Mouse (Mus musculus) megakaryocyte, embryonic 14.5 days (primary cell): ENCODE results near the gene B4gat1. TPM values are rescaled to one million over a fixed set of nuclear protein-coding genes. Genes with fewer than 3 reads are reported as not detected.

Experiments
- H3K27me3 ChIP-seq: replicated peaks from 2 replicates; pipeline ENCODE3; 2012; ENCODE audit warnings: inconsistent platforms
- H3K36me3 ChIP-seq: replicated peaks from 2 replicates; pipeline ENCODE3; 2012; ENCODE audit warnings: low read length, inconsistent platforms, mixed read lengths
- H3K4me1 ChIP-seq: 2 replicates; pipeline ENCODE4 v1.6.1; 2012; ENCODE audit warnings: inconsistent platforms
- H3K4me3 ChIP-seq: replicated peaks from 2 replicates; pipeline ENCODE3; 2012; ENCODE audit warnings: moderate library complexity, mild to moderate bottlenecking, inconsistent platforms
- H3K9me3 ChIP-seq: 2 replicates; pipeline ENCODE4 v1.6.1; 2012; ENCODE audit warnings: inconsistent platforms
- FLI1 ChIP-seq: IDR thresholded peaks from 2 replicates; pipeline ENCODE4 v1.6.1; 2012; ENCODE audit warnings: low read length, inconsistent platforms, mixed read lengths
- GATA1 ChIP-seq: IDR thresholded peaks from 3 replicates; pipeline ENCODE4 v1.6.1; 2012; ENCODE audit warnings: mixed read lengths, low read length, inconsistent platforms, borderline replicate concordance
- polyA plus RNA-seq: library from polyadenylated mRNA; stranded (reverse); fragments of >175 nt; gene quantifications from 2 replicates; pipeline ENCODE4 v1.2.3, GENCODE M21; 2012; ENCODE audit warnings: low replicate concordance; ENCODE audit not compliant: insufficient read depth

The B4gat1 gene
- polyA plus RNA-seq, 1 experiment, result 2.0 TPM

DNA sequence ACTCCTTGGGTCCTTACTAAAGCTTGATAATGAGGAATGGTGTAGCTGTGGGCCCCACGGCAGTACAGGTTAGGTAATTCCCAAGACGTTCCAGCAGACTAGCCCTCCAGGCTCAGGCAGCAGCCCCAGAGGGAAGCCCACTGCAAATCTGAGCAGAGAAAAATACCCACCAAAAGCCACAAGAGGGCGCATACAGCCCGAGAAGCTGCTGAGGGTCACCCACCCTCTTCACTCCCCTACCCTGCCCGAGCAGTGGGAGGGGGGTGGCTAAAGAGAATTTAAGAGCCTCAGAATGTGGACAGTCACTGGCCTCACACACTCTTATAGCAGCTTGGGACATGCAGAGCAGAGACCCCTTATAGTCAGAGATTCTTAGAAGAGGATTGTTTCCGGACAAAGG lies 17.6 kb downstream of the B4gat1 start:
- TF ChIP-seq GATA1, result no peak
- TF ChIP-seq FLI1, result no peak
- Histone ChIP-seq H3K27me3 (peaks cover 44% of the 10 kb centered on the region), H3K9me3 (no peaks in the 10 kb centered on the region), H3K4me3 (no peak overlapping the region), H3K4me1 (peaks cover 69% of the 10 kb centered on the region), H3K36me3 (no peaks in the 10 kb centered on the region)

DNA sequence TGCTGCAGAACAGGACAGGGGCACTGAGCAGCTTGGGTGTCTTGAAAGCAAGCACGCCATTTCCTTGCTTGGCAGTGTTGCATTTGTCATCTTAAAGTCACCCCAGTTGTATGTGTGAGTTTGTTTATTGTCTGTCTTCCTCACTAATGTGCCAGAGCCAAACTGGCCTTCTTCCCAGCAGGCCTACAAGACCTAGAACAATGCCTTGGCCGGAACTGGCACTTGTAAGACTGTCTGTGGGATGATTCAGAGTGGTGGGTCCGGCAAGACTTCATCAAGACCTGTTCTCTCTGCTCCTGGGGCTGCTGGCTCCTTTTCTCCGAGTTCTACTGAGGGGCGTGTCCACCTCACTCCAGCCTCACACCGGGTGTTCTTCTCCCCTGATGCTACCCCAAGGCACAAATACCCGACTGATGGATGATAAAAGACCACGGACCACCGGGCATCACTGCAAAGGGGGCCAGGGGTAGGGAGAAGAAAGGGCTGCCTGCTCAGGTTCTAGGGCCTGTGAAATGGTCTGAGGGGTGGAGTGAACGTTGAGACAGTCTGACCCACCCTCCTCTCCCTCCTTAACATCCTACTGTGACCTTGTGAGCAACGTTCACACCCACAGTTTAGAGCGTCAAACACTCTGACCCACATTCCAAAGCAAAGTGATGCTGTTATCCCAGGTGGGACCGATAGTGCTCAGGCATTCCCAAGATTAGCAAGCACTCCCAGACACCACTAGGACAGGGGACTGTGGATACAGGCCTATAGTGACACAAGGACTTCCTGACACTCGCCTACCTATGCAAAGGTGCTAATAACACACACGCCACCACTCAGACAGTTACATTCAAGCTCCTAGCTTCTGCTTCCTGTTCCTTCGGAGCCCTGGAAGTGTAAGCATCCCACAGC lies 19.5 kb downstream of the B4gat1 start:
- Histone ChIP-seq H3K9me3 (no peaks in the 10 kb centered on the region), H3K4me1 (peaks cover 58% of the 10 kb centered on the region), H3K36me3 (no peaks in the 10 kb centered on the region), H3K27me3 (peaks cover 34% of the 10 kb centered on the region), H3K4me3 (no peak overlapping the region)
- no peak for TF ChIP-seq FLI1
- no peak for TF ChIP-seq GATA1

DNA sequence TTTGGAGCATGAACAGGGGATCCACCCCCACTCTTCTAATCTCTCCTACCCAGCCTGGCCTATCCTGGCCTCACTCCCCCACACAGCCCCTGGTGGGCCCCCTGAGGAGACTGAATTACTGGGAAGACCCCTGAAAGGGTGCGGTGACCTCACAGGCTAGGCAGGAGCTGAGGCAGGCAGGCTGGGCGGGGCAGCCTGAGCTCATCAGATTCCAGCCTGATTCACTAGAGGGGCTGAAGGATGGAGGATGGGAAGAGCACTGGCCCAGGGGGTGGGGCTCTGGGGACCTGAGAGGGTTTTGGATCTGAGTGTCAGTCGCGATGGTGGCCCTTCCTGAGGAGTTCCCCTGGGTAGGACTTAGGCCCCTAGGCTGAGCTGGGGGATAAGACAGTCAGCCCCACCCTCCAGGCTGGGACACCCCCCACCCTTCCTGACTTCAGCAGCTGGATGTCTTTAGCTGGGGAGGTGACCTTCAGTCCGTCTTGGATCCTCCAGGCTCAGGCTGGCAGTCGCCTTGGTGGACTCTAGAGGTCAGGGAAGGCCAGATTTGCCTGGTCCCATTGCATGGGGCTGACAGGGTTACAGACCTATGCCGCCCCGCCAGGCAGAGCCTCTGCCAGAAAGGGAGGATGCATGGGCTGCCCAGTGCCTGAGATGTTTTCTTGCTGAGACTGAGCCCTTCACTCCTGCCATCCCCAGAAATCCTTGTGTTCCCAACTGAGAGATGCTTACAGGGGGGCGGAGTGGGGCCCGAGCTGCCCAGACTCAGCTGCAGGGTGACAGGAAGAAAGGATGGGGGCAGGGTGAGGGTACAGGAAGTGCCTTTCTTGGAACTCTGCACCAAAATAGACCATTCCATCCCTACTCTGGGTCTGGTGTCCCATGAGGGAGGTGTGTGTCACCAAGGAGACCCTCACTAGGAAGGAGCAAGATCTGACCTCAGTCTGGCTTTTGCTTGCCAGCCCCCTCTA lies 20.5 kb downstream of the B4gat1 start:
- Histone ChIP-seq H3K4me1 (peaks cover 54% of the 10 kb centered on the region), H3K4me3 (peak overlapping the region; percentile 13), H3K36me3 (no peaks in the 10 kb centered on the region), H3K27me3 (peaks cover 25% of the 10 kb centered on the region), H3K9me3 (no peaks in the 10 kb centered on the region)
- TF ChIP-seq GATA1 (no peak), FLI1 (no peak)

DNA sequence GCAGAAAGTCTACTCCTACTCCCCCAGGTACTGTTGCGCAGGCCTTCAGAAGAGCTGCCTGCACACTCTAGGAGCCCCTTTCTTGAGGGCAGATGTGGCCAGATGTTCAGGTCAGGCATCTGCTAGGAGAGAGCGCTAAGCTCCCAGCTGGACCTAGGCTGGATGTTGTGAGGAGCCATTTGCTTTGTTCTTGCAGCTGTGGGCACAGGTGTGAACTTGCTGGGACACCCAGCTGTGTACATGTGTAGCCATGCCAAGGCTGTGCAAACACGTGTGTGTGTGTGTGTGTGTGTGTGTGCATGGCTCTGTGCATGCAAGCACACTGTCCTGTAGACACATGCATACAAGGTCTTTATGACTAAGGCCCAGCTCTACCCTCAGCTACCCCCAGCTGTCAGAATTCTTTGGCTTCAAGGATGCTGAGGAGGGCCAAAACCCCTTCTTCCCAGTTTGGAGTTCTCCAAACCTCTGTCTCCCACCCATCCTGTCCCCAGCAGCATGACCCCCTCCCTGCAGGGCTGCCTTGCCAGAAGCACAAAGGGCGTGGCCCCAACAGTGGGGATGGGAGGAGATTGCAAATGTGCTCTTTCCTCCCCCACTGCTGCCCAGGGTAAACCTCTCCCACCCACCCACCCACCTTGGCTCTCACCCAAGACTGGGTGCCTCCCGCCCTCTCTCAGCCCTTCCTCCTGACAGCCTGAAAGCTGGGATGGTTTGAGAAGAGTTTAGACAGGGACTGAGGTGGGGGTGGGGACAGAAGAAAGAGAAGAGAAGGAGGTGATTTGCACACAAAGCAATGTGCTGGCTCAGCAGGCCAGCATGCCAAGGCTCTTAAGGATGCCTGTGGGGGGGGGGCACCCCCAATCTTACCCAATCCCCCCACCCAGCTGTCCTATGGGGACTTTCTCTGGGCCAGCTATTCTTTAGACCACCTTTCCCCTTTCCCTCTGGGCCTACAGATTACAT lies 22.0 kb downstream of the B4gat1 start:
- Histone ChIP-seq H3K4me3 (no peak overlapping the region), H3K27me3 (peaks cover 25% of the 10 kb centered on the region), H3K36me3 (no peaks in the 10 kb centered on the region), H3K4me1 (peaks cover 64% of the 10 kb centered on the region), H3K9me3 (no peaks in the 10 kb centered on the region)
- no peak for TF ChIP-seq GATA1
- no peak for TF ChIP-seq FLI1

DNA sequence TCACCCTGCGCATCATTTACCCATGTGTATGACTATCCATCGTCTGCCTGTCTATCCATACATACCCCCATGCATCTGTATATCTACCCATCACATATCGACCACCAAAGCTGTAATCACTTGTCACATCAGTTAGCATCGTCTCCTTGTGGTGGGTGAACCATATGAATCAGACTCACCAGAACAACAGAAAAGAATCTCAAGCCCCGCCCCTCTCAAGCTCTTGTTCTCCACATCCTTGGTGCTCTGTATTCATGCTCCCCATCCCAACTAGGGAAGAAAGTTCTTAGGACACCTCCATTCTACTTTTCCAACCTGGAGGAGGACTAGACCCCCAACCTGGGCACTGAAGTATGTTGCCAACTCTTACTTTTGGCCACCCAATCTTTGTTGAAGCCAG lies 23.4 kb downstream of the B4gat1 start:
- no peak for TF ChIP-seq GATA1
- TF ChIP-seq FLI1, result no peak

DNA sequence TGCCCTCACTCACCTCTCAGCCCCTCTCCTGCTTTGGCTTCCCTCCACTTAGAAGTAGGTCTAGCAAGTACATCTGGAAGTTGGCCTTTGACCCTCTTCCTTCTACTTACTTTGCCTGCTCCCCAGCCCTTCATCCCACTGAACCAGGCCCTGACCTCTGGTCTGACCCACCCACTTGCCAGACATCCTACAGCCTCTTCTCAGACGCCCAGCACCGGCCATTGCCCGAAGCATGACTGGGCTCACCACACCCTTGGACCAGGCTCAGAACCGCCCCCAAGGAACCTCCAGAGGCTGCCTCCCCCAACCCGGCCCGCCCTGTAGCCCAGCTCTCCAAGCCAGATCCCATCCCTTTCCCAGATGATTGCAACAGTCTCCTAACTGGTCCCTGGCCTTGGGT lies 23.8 kb downstream of the B4gat1 start:
- Histone ChIP-seq H3K9me3 (no peaks in the 10 kb centered on the region), H3K4me1 (peaks cover 59% of the 10 kb centered on the region), H3K27me3 (peaks cover 31% of the 10 kb centered on the region), H3K4me3 (no peak overlapping the region), H3K36me3 (no peaks in the 10 kb centered on the region)
- no peak for TF ChIP-seq GATA1
- TF ChIP-seq FLI1, result no peak

More for the DNA sequence above, 23.4 kb downstream of the B4gat1 start:
- no peaks in the 10 kb centered on the region for H3K36me3 ChIP-seq
- H3K27me3 ChIP-seq, result peaks cover 27% of the 10 kb centered on the region
- H3K4me3 ChIP-seq, result no peak overlapping the region
- peaks cover 59% of the 10 kb centered on the region for H3K4me1 ChIP-seq
- H3K9me3 ChIP-seq, result no peaks in the 10 kb centered on the region

DNA sequence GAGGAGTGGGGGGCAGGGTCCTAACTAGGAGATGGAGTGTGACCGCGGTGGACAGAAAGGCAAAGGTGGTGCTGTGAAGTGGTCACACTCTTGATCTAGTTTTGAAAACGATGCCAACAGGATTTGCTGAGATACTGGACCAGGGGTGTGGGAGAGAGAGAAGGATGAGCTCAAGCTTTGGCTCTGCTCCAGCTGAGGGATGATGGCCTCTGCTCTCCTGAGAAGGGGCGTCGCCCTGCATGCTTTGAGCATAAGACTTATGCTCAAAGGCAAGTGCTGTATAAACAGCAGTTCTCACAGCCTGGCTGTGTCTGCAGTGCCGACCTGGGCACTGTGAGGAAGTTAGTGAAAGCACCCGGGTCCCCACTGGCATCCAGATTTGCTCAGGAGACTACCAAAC lies 26.5 kb downstream of the B4gat1 start:
- Histone ChIP-seq H3K4me1 (peaks cover 48% of the 10 kb centered on the region), H3K4me3 (no peak overlapping the region), H3K27me3 (peaks cover 58% of the 10 kb centered on the region), H3K36me3 (no peaks in the 10 kb centered on the region), H3K9me3 (no peaks in the 10 kb centered on the region)
- no peak for TF ChIP-seq FLI1
- TF ChIP-seq GATA1, result no peak

DNA sequence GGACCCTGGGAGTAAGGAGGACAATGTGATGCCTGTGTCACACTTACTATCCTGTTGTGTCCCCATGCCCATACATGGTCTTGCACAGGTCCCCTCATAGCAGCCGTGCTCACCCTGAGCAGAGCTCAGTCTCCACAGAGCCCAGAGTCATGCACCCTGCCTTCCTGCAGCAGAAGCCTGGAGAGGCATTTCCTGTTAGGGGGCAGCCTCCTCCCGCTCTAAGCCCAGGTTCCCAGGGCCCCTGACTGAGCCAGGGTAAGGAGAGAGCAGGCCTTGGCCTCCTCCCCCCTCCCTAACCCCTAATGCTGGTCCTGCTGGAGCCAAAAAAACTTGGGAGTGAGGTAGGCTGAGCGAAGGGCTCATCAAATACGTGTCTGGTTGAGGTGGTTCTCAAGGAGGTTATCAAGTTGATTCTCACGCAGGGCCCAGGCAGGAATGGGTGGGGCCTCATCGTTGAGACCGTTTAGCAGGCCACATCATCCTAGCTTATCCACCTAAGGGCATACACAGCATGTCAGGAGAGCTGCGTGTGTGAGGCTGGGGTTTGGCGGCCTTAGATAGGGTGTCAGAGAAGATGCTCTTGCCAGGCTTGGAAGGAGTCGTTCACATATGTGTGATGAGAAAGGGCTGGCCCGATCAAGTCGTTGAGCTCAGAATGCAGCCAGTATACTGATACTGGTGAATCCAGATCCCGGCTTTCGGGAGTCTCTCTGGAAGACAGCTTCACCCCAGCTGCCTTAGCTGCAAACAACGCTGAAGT lies 28.6 kb downstream of the B4gat1 start:
- Histone ChIP-seq H3K4me1 (peaks cover 46% of the 10 kb centered on the region), H3K4me3 (peak overlapping the region; percentile 86), H3K9me3 (no peaks in the 10 kb centered on the region), H3K27me3 (peaks cover 71% of the 10 kb centered on the region), H3K36me3 (no peaks in the 10 kb centered on the region)
- TF ChIP-seq GATA1, result no peak
- no peak for TF ChIP-seq FLI1
